Mouse (Mus musculus): ENCODE measurements around the gene Sept10.
"Not testable (repeated sequence)": the region's sequence is repeated elsewhere in the genome, so short reads cannot be mapped to it uniquely, and the experiment has no call there.

Sept10 gene

GRCm38 (mm10) chr10:59127637-59128036, 94.0 kb downstream of the Sept10 start:
- no peak for DNase-seq (ENCODE audit: low read depth, low spot score)

GRCm38 (mm10) chr10:59125497-59125896, 96.2 kb downstream of the Sept10 start:
- DNase-seq (ENCODE audit: low read depth, low spot score), result no peak

DNA sequence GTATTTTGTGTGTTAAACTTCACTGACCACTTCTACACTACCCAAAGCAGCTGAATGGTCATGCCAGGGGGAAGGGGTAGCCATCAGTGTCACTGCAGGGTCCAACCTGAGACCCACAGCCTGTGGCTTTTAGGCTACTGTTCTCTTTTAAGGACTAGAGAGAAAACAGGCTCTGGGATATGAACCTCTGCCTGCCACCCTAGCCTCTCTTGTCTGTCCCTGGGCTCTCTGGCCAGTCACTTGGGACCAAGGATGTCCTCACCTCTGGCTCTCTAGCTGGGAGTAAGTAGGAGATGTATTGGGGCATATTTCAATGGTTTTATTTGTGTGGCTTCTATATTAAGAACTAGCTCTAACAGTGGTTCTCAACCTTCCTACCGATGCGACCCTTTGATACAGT, 101.8 kb downstream of the Sept10 start:
- DNase-seq (ENCODE audit: low read depth, low spot score), result no peak

DNA sequence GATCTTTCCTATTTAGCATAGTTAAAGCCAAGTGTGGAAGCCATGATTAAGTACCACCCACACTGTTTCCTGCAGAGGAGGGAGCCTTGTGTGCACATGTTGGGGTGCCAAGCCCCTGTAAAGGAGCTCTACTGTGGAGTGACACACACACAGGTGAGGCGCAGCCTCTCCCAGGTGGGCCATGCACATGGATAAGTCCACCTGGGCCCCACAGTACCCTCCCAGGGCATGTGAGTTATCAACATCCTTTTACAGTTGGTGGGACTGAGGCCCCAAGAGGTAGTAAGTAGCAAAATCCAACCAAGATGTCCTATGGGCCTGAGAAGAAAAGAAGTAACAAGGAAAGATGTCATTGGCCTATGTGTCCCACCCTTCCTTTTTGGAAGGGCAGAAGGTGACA, 102.6 kb downstream of the Sept10 start:
- DNase-seq (ENCODE audit: low read depth, low spot score), result no peak

GRCm38 (mm10) chr10:59117555-59117954, 104.1 kb downstream of the Sept10 start:
- DNase-seq (ENCODE audit: low read depth, low spot score), result no peak

DNA sequence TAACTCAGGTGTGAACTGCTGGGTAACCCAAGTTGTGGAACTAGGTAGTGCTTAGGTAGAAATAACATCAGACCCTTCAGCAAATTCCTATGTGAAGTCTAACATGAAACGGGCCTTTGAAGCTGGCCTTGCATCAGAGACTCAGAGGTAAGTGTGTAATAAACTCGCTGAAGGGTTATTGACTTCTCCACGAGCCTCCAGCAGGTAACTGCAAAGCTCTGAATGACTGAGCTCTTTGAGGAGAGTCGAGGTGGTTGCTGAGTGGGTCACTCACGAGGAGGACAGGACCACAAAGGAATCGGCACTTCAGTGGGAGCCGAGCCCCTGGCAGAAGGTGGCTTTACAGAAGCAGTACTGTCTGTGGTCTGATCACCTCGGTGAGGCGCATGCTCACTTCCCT, 105.3 kb downstream of the Sept10 start:
- DNase-seq (ENCODE audit: low read depth, low spot score), result no peak

DNA sequence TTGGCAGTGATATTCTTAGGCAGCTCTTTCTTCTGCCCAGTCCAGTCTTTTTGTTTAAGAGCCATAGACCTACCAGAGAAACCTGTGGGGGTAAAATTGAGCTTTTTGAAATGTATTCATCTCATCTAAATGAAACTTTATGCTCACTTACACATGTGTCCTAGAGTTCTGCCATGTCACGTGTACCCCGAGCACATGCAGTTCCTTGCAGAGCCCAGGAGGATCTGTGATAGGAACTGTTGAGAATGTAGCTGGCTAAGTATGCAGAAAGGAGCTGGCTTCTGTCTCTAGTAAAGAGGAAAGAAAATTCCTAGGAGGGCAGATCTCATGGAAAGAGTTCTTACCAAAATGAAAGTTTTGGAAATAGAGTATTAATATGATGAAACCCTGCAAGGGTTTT, 106.0 kb downstream of the Sept10 start:
- DNase-seq (ENCODE audit: low read depth, low spot score), result no peak

- no peak for DNase-seq (ENCODE audit: low read depth, low spot score)
Observed at GRCm38 (mm10) chr10:59114535-59115291, 106.9 kb downstream of the Sept10 start.

DNA sequence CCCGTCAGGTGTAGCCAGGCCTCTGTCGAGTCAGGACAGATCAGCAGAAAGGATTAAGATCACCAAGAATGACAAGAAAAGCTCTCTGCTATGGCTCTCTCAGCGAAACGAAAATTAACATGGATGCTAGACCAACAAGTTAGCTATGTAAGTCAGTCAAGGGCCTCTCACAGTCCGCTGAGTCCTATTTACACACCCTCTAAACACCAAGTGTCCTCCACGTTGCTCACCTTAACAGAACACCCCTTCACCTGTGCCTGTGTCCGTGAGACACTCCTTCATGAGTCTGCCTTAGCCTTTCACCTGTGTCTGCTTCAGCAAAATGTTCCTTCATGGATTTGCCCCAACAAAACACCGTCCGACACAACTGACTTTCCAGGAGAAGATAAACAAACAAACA, 108.3 kb downstream of the Sept10 start:
- DNase-seq (ENCODE audit: low read depth, low spot score), result no peak

DNA sequence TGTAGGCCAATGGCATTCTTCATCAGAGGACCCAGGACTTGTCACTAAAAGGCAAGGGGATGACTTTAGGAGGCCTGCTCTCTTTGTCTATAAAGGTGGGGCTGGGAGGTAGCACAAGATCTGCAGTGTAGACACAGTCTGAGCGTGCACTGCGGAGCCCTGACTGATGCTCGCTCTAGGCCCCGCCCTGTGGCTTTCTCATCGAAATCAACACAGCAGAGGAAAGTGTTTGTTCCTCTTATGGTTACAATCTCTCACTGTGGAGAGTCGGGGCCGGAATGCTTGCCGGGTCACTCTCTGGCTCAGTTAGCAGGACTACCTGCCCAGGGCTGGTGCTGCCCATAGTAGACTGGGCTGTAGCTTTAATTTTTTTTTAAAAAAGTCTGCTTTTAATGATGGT, 108.9 kb downstream of the Sept10 start:
- no peak for DNase-seq (ENCODE audit: low read depth, low spot score)

DNA sequence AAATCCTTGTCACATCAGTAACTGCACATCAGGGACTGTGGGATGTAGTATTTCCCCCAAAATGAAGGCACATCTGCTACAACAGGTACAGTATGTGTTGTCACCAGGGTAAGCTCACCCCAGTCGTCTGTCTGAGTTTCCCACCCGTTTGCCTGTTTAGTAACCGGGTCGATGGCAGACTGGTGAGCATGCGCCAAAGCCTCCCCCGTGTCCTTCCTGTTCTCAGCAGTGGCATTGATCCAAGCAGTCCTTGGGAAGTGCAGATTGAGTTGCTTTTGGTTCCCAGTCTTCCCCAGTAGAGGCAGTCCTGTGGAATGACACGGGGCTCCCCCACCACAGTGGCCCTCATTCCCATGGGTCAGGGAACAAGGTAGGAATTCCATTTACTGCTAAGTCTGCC, 111.3 kb downstream of the Sept10 start:
- DNase-seq (ENCODE audit: low read depth, low spot score), result no peak

GRCm38 (mm10) chr10:59109015-59109414, 112.6 kb downstream of the Sept10 start:
- DNase-seq (ENCODE audit: low read depth, low spot score), result peak; percentile 67

DNA sequence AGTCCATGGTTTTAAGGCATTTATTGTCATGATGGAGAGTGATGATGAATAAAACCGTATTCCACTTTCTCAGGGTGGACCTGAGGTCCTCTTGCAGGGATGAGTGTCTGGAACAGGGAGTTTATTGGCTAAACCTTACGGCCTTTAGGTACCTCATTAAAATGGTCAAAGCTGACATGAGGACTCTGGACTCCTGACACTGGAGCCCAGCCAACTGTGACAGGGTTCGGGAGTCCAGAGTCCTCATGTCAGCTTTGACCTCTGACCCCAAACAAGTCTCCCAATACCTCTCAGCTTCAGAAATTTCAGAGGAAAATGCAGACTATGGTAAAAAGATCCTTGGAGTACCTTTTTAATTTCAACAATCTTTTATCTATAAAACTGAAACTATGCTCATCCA, 115.0 kb downstream of the Sept10 start:
- no peak for DNase-seq (ENCODE audit: low read depth, low spot score)

GRCm38 (mm10) chr10:59105885-59106284, 115.8 kb downstream of the Sept10 start:
- no peak for DNase-seq (ENCODE audit: low read depth, low spot score)

DNA sequence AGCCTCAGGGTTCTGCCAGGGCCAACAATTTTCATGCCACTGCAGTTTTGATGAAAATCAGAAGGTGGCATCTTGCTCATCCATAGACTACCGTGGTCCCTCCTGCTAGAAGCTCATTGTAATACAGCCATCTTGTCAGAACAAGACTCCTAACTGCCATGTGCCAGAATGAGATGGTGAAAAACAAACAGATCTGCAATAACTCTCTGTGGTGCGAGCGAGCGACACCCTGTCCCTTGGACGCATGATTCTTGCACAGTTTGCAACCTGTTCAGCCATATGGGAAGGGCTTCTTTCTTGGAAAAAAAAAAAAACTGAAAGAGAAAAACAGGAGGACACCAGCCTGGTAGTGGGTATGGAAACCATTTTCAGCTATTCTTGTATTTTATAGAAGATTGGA, 117.0 kb downstream of the Sept10 start:
- no peak for DNase-seq (ENCODE audit: low read depth, low spot score)

GRCm38 (mm10) chr10:59103076-59103475, 118.6 kb downstream of the Sept10 start:
- DNase-seq (ENCODE audit: low read depth, low spot score), result not testable (repeated sequence)

DNA sequence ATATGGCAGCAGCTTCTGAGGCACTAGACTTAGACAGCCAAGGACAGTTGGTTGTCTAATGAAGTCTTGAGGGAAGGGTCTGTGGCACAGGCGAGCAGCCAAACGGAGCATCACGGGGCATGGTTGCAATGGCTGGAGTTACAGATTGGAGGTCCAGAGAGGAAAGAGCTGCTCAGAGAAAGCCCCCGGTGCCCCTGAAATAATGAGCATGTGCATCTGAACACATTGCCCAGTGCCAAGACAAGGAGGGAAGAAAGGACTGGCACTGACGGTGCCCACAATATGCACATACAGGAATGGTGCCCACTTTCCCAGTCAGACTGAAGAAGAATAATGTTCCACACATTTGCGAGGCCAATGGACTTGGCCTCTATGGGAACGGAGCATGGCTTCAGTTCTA, 129.7 kb downstream of the Sept10 start:
- no peak for DNase-seq (ENCODE audit: low read depth, low spot score)
